Mouse (Mus musculus): ENCODE measurements at regions not wholly inside any gene's neighbourhood (a gene's known extent, or its start where the extent isn't known, plus 50 kb on each side); places are given as distances from the start of the nearest gene placed in this dataset.

DNA sequence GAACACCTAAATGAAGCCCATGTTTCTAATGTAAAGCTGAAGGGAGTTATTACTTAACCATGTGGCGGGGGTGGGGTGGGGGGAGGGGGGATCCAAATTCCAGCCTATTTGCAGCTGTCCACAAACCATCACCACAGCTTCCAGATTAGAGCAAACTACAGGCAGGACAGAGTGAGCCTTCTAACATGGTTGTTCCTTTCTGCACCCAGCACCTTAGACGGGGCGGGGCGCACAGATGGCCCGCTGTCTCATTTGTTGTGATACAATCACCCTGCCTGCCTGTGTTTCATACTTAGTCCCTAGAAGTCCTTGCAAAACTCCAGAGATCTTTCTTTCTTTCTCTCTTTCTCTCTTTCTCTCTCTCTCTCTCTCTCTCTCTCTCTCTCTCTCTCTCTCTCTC is 182.8 kb upstream of the Arhgap18 start:
- no peak for TF ChIP-seq CTCF (IDR thresholded peaks at IDR 0.05; ENCODE audit: low read depth)
- no peak for TF ChIP-seq EP300 (optimal IDR thresholded peaks at IDR 0.05)
